In genomic region chr8:123498963-123499362, GRCm38 (mm10) we compare ENCODE assay signal across 22 mouse cellular contexts. TPM values are rescaled to one million over a fixed set of nuclear protein-coding genes. Genes with fewer than 3 reads are reported as not detected.
DNase-seq lines count a peak whose midpoint lies in the region; ATAC-seq lines count a peak whose summit lies in the region.
"Had no signal": no experiment of that assay in that cellular context is flagged by ENCODE, and none has a peak within 500 bp of the region (broad histone marks: within the 10 kb centered on the region; RNA-seq: fewer than 3 reads in every experiment).

No protein-coding gene starts in this region.

- no peak overlapping the region for H3K4me3 ChIP-seq in forebrain, embryonic 16.5 days (replicated peaks; ENCODE audit: low read length)
- H3K4me3 ChIP-seq in forebrain, embryonic 13.5 days: no peak overlapping the region
- H3K4me3 ChIP-seq in liver, embryonic 16.5 days (ENCODE audit: low read depth, low read length): no peak overlapping the region
- H3K4me3 ChIP-seq: forebrain, embryonic 10.5 days; heart, embryonic 12.5 days; hindbrain, embryonic 12.5 days; intestine, embryonic 15.5 days; kidney, embryonic 15.5 days; liver, embryonic 15.5 days; myocyte had no signal

- no peaks in the 10 kb centered on the region for H3K9me3 ChIP-seq in forebrain, embryonic 16.5 days (ENCODE audit: control insufficient read depth, low read length)
- H3K9me3 ChIP-seq in forebrain, embryonic 13.5 days (replicated peaks): no peaks in the 10 kb centered on the region
- H3K9me3 ChIP-seq in liver, embryonic 16.5 days (replicated peaks; ENCODE audit: control insufficient read depth, low read length): no peaks in the 10 kb centered on the region
- H3K9me3 ChIP-seq: hindbrain, embryonic 12.5 days; intestine, embryonic 15.5 days; liver, embryonic 15.5 days had no signal

- H3K27me3 ChIP-seq in forebrain, embryonic 16.5 days (replicated peaks; ENCODE audit: control insufficient read depth, insufficient read depth, low read length): no peaks in the 10 kb centered on the region
- no peaks in the 10 kb centered on the region for H3K27me3 ChIP-seq in forebrain, embryonic 13.5 days
- H3K27me3 ChIP-seq in liver, embryonic 16.5 days (ENCODE audit: control insufficient read depth, insufficient read depth, low read depth, low read length): no peaks in the 10 kb centered on the region
- H3K27me3 ChIP-seq: heart, embryonic 12.5 days; hindbrain, embryonic 12.5 days; intestine, embryonic 15.5 days; kidney, embryonic 15.5 days; liver, embryonic 15.5 days had no signal

- H3K27ac ChIP-seq in forebrain, embryonic 16.5 days (ENCODE audit: low read length): no peak overlapping the region
- no peak overlapping the region for H3K27ac ChIP-seq in forebrain, embryonic 13.5 days
- no peak overlapping the region for H3K27ac ChIP-seq in liver, embryonic 16.5 days (ENCODE audit: low read length)
- H3K27ac ChIP-seq: forebrain, embryonic 10.5 days; hindbrain, embryonic 12.5 days; intestine, embryonic 15.5 days; kidney, embryonic 15.5 days; liver, embryonic 15.5 days had no signal

- ATAC-seq in forebrain, embryonic 16.5 days: peak; percentile 43; the same call in 1 of the 2 replicates
- ATAC-seq in forebrain, embryonic 13.5 days: no peak
- ATAC-seq in liver, embryonic 16.5 days (ENCODE audit: low read depth): 0 out of 2 replicates have a peak, but pooled peaks have one; percentile 27
- 0 out of 2 replicates have a peak, but pooled peaks have one; percentile 31 for ATAC-seq in megakaryocyte-erythroid progenitor cell, adult 5-6 weeks (replicated peaks; ENCODE audit: low FRiP score, low TSS enrichment, poor library complexity, severe bottlenecking)
- ATAC-seq: intestine, embryonic 15.5 days had no signal

- H3K36me3 ChIP-seq in forebrain, embryonic 16.5 days (ENCODE audit: control insufficient read depth, insufficient read depth): peaks cover 57% of the 10 kb centered on the region
- peaks cover 98% of the 10 kb centered on the region for H3K36me3 ChIP-seq in forebrain, embryonic 13.5 days (ENCODE audit: poor library complexity, severe bottlenecking)
- peaks cover 37% of the 10 kb centered on the region for H3K36me3 ChIP-seq in liver, embryonic 16.5 days (ENCODE audit: control insufficient read depth, insufficient read depth)

- H3K9ac ChIP-seq in forebrain, embryonic 16.5 days (replicated peaks; ENCODE audit: low read depth, low read length): no peak overlapping the region
- no peak overlapping the region for H3K9ac ChIP-seq in forebrain, embryonic 13.5 days
- H3K9ac ChIP-seq in liver, embryonic 16.5 days (ENCODE audit: low read depth, low read length): no peak overlapping the region
- H3K9ac ChIP-seq: heart, embryonic 12.5 days; hindbrain, embryonic 12.5 days; intestine, embryonic 15.5 days; kidney, embryonic 15.5 days; liver, embryonic 15.5 days had no signal

- WGBS in forebrain, embryonic 16.5 days: 78% methylated on average over 11 of the region's 11 CpGs
- WGBS in forebrain, embryonic 13.5 days: 90% methylated on average over 11 of the region's 11 CpGs
- 70% methylated on average over 11 of the region's 11 CpGs for WGBS in liver, embryonic 16.5 days (ENCODE audit: insufficient replicate concordance)

- no peaks in the 10 kb centered on the region for H3K4me1 ChIP-seq in forebrain, embryonic 16.5 days (replicated peaks; ENCODE audit: control insufficient read depth, insufficient read depth, low read length)
- no peaks in the 10 kb centered on the region for H3K4me1 ChIP-seq in forebrain, embryonic 13.5 days
- no peaks in the 10 kb centered on the region for H3K4me1 ChIP-seq in liver, embryonic 16.5 days (ENCODE audit: control insufficient read depth, low read depth, low read length)
- H3K4me1 ChIP-seq: forebrain, embryonic 10.5 days; heart, embryonic 12.5 days; hindbrain, embryonic 12.5 days; intestine, embryonic 15.5 days; kidney, embryonic 15.5 days; liver, embryonic 15.5 days had no signal

- H3K4me2 ChIP-seq in forebrain, embryonic 16.5 days (ENCODE audit: low read length): no peak overlapping the region
- H3K4me2 ChIP-seq in forebrain, embryonic 13.5 days: no peak overlapping the region
- no peak overlapping the region for H3K4me2 ChIP-seq in liver, embryonic 16.5 days (ENCODE audit: low read depth, low read length)
- H3K4me2 ChIP-seq: heart, embryonic 12.5 days; hindbrain, embryonic 12.5 days; intestine, embryonic 15.5 days; kidney, embryonic 15.5 days; liver, embryonic 15.5 days had no signal

- DNase-seq in liver: no peak
- peak; percentile 25 to 31 for DNase-seq in cerebellum, postnatal 36 days
- DNase-seq in kidney, adult 8-10 months: no peak
- DNase-seq in adrenal gland, adult 2 months: no peak
- DNase-seq: B cell, adult 2 months; heart, postnatal 14 days; kidney, postnatal 4 days; lung, postnatal 14 days; midbrain, embryonic 14.5 days; spleen, adult 18-20 months; thymus, postnatal 25 days had no signal

RNA-seq across cellular contexts. Expression of gene Dbndd1, which starts 16.3 kb away (rescaled TPM):
- 96.6 and 97.2 TPM in 2 replicates for polyA plus RNA-seq in forebrain, embryonic 16.5 days (2015; fragmentation: Nextera tagmentation; extraction: Ambion mirVana)
- 61.1 and 64.7 TPM in 2 replicates for polyA plus RNA-seq in forebrain, embryonic 13.5 days (2015; fragmentation: Nextera tagmentation; extraction: Ambion mirVana)
- 0.15 and 0.21 TPM in 2 replicates for polyA plus RNA-seq in liver, embryonic 16.5 days (2015; fragmentation: Nextera tagmentation; extraction: Ambion mirVana)
- total RNA-seq in megakaryocyte-erythroid progenitor cell, adult 5-6 weeks (2014; fragmentation: Nextera tagmentation): not detected in 2 replicates
- total RNA-seq in megakaryocyte-erythroid progenitor cell, adult 5-6 weeks (2017): not detected in 2 replicates
- under 1 TPM; 0.37 to 0.73 TPM for total RNA-seq in adrenal gland, adult 2 months (2021)
- 1.0 and 1.1 TPM in 2 replicates for polyA plus RNA-seq in adrenal gland, adult 2 months (2012; rRNA removed)
- total RNA-seq: heart, postnatal 14 days had no signal

RNA-seq across cellular contexts. Expression of gene Gas8, which starts 19.7 kb away (rescaled TPM):
- polyA plus RNA-seq in forebrain, embryonic 16.5 days (2015; fragmentation: Nextera tagmentation; extraction: Ambion mirVana): 43.9 and 48.4 TPM in 2 replicates
- polyA plus RNA-seq in forebrain, embryonic 13.5 days (2015; fragmentation: Nextera tagmentation; extraction: Ambion mirVana): 36.4 and 42.1 TPM in 2 replicates
- polyA plus RNA-seq in liver, embryonic 16.5 days (2015; fragmentation: Nextera tagmentation; extraction: Ambion mirVana): 2.5 and 2.7 TPM in 2 replicates
- 1.5 and 4.5 TPM in 2 replicates for total RNA-seq in megakaryocyte-erythroid progenitor cell, adult 5-6 weeks (2014; fragmentation: Nextera tagmentation)
- 8.6 and 10.8 TPM in 2 replicates for total RNA-seq in megakaryocyte-erythroid progenitor cell, adult 5-6 weeks (2017)
- 10 to 100 TPM; 11.6 to 14.5 TPM for total RNA-seq in adrenal gland, adult 2 months (2021)
- 5.1 and 6.6 TPM in 2 replicates for polyA plus RNA-seq in adrenal gland, adult 2 months (2012; rRNA removed)

RNA-seq across cellular contexts. Expression of gene Afg3l1, which starts 21.3 kb away (rescaled TPM):
- 52.3 and 54.4 TPM in 2 replicates for polyA plus RNA-seq in forebrain, embryonic 16.5 days (2015; fragmentation: Nextera tagmentation; extraction: Ambion mirVana)
- 55.9 and 60.4 TPM in 2 replicates for polyA plus RNA-seq in forebrain, embryonic 13.5 days (2015; fragmentation: Nextera tagmentation; extraction: Ambion mirVana)
- polyA plus RNA-seq in liver, embryonic 16.5 days (2015; fragmentation: Nextera tagmentation; extraction: Ambion mirVana): 21.9 and 24.0 TPM in 2 replicates
- total RNA-seq in megakaryocyte-erythroid progenitor cell, adult 5-6 weeks (2014; fragmentation: Nextera tagmentation): 36.2 and 42.0 TPM in 2 replicates
- total RNA-seq in megakaryocyte-erythroid progenitor cell, adult 5-6 weeks (2017): 19.7 and 20.7 TPM in 2 replicates
- 10 to 100 TPM; 44.0 to 73.7 TPM for total RNA-seq in adrenal gland, adult 2 months (2021)
- 23.2 and 25.2 TPM in 2 replicates for polyA plus RNA-seq in adrenal gland, adult 2 months (2012; rRNA removed)

Comparison
In these comparisons a context has a peak if more than half of its experiments do, and no peak if none do; other contexts are left out.
1. DNase-seq: peak in cerebellum, postnatal 36 days (2 of 2); none in liver (single experiment), kidney, adult 8-10 months (0 of 2) and adrenal gland, adult 2 months (single experiment).
2. RNA of gene Dbndd1, which starts 16.3 kb away (polyA plus RNA-seq): 96.6 to 97.2 TPM in forebrain, embryonic 16.5 days and 61.1 to 64.7 TPM in forebrain, embryonic 13.5 days; 1.0 to 1.1 TPM in adrenal gland, adult 2 months and 0.15 to 0.21 TPM in liver, embryonic 16.5 days; every median in the first group is over 10 times any median in the second.